Mouse (Mus musculus): ENCODE data around the gene Ncaph2.

DNA sequence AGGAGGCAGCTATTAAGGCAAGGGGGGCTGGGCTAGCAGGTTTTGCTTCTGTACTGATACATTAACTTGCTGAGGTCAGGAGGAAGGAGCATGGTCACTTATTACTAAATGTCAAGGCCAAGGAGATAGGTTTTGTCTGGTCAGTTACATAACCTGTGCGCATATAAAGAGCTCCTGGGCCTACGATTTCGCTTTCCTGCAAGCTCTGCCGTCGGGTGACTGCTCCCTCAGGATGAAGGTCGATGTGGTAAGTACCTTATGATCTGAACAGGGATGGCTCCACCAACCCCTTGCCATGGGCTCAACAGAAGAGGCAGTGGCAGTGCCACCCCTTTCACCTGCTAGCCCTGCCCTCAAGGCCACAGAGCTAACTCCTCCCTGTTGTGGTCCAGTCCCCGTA lies 21.2 kb upstream of the Ncaph2 start, which contains the start of gene Miox:
- TF ChIP-seq CTCF (IDR thresholded peaks at IDR 0.05; ENCODE audit: borderline replicate concordance, control insufficient read depth, extremely low read depth, insufficient read depth, low read length, poor library complexity) (no peak), POLR2A (IDR thresholded peaks at IDR 0.05; ENCODE audit: control insufficient read depth, extremely low read depth, insufficient read depth, low read length, poor library complexity) (no peak)
